Mouse (Mus musculus) right cerebral cortex, postnatal 10 days (tissue): ENCODE results near the gene Ttll5.
A peak's percentile ranks its signal among the peaks of the same experiment; 100 is the strongest.

ENCODE experiments used
- DNase-seq, 2 experiments: peaks; one replicate each; pipeline ENCODE4 v3.0.0; 2021; ENCODE audit warnings: low spot score in 2 of 2

Ttll5 gene

GRCm38 (mm10) chr12:86051477-86051876, 227.0 kb downstream of the Ttll5 start:
- no peak for DNase-seq

- DNase-seq, result no peak
Observed at GRCm38 (mm10) chr12:86055306-86055705, 230.8 kb downstream of the Ttll5 start.

GRCm38 (mm10) chr12:86056976-86057375, 232.5 kb downstream of the Ttll5 start:
- no peak for DNase-seq

GRCm38 (mm10) chr12:86057516-86057915, 233.1 kb downstream of the Ttll5 start:
- DNase-seq, result no peak

- DNase-seq, result no peak
Observed at GRCm38 (mm10) chr12:86059341-86059740, 234.9 kb downstream of the Ttll5 start.

GRCm38 (mm10) chr12:86064796-86065195, 240.3 kb downstream of the Ttll5 start:
- DNase-seq, result no peak

- DNase-seq, result peak in 1 of 2 experiments; percentile 56
Observed at GRCm38 (mm10) chr12:86071432-86071831, 247.0 kb downstream of the Ttll5 start.

- peak; percentile 55 to 72 for DNase-seq
Observed at GRCm38 (mm10) chr12:86074681-86075080, 250.2 kb downstream of the Ttll5 start.

- no peak for DNase-seq
Observed at GRCm38 (mm10) chr12:86075358-86075757, 250.9 kb downstream of the Ttll5 start.

- peak; percentile 62 to 63 for DNase-seq
Observed at GRCm38 (mm10) chr12:86076321-86076901, 252.0 kb downstream of the Ttll5 start.

- no peak for DNase-seq
Observed at GRCm38 (mm10) chr12:86077322-86077721, 252.9 kb downstream of the Ttll5 start.

- DNase-seq, result no peak
Observed at GRCm38 (mm10) chr12:86077736-86078135, 253.3 kb downstream of the Ttll5 start.

GRCm38 (mm10) chr12:86078176-86078552, 253.7 kb downstream of the Ttll5 start:
- DNase-seq, result no peak

- DNase-seq, result peak; percentile 57 to 61
Observed at GRCm38 (mm10) chr12:86078553-86079201, 254.2 kb downstream of the Ttll5 start, which contains the start of gene Tgfb3. Gene Tgfb3, minus strand, starts transcription at chr12:86079041.

- DNase-seq, result peak; percentile 92 to 94
Observed at GRCm38 (mm10) chr12:86079202-86079667, 254.8 kb downstream of the Ttll5 start.

GRCm38 (mm10) chr12:86082481-86083012, 258.1 kb downstream of the Ttll5 start, which contains the start of gene Ift43:
Gene Ift43, plus strand, starts transcription at chr12:86082541.
- DNase-seq, result peak; percentile 91

- peak in 1 of 2 experiments; percentile 62 for DNase-seq
Observed at GRCm38 (mm10) chr12:86085873-86086272, 261.4 kb downstream of the Ttll5 start.

GRCm38 (mm10) chr12:86086550-86086949, 262.1 kb downstream of the Ttll5 start:
- peak; percentile 60 to 79 for DNase-seq

- DNase-seq, result no peak
Observed at GRCm38 (mm10) chr12:86088042-86088441, 263.6 kb downstream of the Ttll5 start.

GRCm38 (mm10) chr12:86090764-86091163, 266.3 kb downstream of the Ttll5 start:
- DNase-seq, result no peak

GRCm38 (mm10) chr12:86091601-86092132, 267.2 kb downstream of the Ttll5 start:
- DNase-seq, result no peak

GRCm38 (mm10) chr12:86094075-86094474, 269.6 kb downstream of the Ttll5 start:
- no peak for DNase-seq

GRCm38 (mm10) chr12:86095806-86096205, 271.3 kb downstream of the Ttll5 start:
- DNase-seq, result no peak
